Mouse (Mus musculus) embryo, embryonic 10.5 days (tissue): ENCODE results near the gene Aif1l.
"Not testable (repeated sequence)": the region's sequence is repeated elsewhere in the genome, so short reads cannot be mapped to it uniquely, and the experiment has no call there.

ENCODE experiments used
- DNase-seq: peaks from one replicate; pipeline ENCODE4 v3.0.0-alpha.2; 2015; ENCODE audit warnings: low spot score

Gene Aif1l

GRCm38 (mm10) chr2:31950058-31950871 lies at the start of gene Aif1l:
Gene Aif1l (plus strand): TSS chr2:31950139.
- peak; percentile 88 for DNase-seq

DNA sequence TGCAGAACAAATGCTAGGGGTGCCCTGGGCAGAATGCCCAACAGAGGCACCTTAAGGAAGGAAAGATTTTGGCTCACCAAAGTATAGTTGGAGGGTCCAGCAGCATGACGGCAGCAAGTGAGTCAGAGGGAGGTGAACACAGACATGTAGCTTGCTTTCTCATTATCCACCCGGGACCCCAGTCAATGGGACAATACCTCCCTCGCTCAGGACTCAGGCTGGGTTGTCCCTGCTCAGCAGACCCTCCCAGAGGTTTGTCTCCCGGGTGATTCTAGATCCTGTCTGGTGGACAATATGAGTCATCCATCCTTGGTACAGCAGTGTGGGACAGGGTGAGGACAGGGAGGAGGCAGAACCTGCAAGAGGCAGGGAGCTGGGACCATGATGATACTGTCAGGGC lies 49.0 kb upstream of the Aif1l start:
- no peak for DNase-seq

DNA sequence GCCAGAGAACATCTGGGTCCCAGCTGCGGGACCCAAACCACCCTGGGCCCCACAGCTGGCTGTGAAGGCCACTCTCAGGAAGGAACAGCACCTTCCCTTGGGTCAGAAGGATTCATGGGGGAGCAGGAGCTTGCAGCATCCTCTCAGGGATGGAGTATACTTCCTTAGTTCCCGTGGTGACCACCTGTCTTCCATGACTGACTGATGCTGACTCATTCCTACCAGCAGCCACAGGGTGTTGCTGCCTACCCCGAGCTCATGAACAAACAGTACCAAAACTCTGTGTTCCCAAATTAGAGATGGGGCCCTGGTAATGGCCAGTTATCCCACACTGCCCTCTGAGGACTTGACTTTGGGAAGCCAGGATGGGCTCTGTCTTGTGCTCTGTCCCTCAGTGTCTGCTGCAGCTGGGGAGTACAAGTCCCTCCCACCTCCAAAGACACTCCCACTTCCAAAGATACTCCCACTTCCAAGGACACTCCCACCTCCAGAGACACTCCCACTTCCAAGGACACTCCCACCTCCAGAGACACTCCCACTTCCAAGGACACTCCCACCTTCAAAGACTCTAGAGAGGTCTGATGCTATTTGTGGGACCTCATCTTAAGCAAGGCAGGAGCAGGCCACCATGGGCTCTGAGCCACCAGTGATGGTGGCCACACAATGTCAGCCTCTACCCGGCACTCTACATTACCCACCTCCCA lies 48.1 kb upstream of the Aif1l start:
- no peak for DNase-seq

DNA sequence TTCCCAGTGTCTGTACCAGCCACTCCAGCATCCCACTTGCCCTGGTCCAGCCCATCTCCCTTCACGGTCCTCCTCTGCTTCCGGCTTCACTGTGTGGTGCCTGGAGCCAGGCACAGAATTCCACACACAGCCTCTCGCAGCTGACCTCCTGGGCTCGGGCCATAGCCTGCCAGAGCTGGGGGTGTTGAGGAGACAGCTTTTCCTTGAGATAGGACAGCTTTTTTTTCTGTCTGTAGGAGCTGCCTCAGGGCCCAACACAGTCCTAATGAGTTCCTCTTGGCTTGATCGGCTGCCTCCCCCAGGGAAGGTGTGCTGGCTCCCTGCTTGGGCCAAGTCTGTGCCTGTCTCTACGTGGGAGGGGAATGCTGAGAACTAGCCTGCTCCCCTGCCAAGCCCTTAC lies 45.9 kb upstream of the Aif1l start:
- DNase-seq, result no peak

GRCm38 (mm10) chr2:31904622-31905021 lies 45.3 kb upstream of the Aif1l start:
- DNase-seq, result peak; percentile 63

DNA sequence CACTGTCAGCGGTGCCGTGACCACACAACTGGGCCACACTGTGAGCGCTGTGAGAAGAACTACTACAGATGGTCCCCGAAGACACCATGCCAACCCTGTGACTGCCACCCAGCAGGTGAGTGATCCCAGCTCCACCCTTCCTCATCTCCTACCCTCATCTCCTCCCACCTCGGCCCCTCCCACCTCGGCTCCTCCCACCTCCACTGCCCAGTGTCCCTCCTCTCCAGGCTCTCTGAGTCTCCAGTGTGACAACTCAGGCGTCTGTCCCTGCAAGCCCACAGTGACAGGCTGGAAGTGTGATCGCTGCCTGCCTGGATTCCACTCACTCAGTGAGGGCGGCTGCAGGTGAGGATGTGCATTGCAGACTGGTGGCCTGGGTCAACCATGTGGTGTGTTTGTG lies 44.3 kb upstream of the Aif1l start:
- DNase-seq, result no peak

- DNase-seq, result no peak
Measured at GRCm38 (mm10) chr2:31906407-31906806, 43.5 kb upstream of the Aif1l start.

- DNase-seq, result peak; percentile 65
Measured at GRCm38 (mm10) chr2:31912575-31912974, 37.4 kb upstream of the Aif1l start.

- not testable (repeated sequence) for DNase-seq
Measured at GRCm38 (mm10) chr2:31914213-31914612, 35.7 kb upstream of the Aif1l start.

- DNase-seq, result peak; percentile 87
Measured at GRCm38 (mm10) chr2:31915112-31915511, 34.8 kb upstream of the Aif1l start.

DNA sequence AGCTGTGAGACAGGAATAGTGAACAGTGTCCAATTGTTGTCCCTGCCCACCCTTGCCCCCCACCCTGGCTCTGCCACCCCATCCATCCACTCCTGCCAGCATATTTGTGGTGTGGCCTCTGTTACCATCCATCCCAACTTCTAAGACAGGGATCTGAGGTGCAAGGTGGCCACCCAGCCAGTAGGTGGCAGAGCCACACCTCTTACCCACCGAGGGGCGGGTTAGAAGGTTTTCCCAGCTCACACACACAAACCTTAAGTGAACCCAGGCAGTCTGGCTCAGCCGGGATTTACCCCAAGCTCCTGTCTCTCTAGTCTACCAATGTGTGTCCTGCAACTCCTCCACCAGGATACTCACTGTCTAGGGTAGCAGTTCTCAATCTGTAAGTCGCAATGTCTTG lies 32.3 kb upstream of the Aif1l start:
- peak; percentile 63 for DNase-seq

- DNase-seq, result no peak
Measured at GRCm38 (mm10) chr2:31923645-31924044, 26.3 kb upstream of the Aif1l start.

DNA sequence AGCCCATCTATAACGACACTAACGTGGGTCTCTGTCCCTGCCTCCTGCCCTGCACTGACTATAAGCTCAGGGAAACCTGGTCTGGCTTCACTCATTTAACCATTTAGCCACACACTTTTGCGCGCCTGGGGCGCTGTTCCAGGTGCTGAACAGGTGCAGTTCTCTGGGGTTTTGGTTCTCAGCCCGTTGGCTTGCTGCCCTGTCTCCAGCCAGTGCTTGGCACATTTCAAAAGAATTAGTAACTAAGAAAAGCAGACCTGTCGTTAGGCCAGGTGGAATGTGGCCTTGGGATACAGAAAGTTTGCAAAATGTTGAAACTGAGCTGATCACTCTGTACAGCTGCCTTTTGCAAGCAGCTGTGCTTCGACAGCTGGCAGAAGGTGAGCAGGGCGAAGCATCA lies 25.1 kb upstream of the Aif1l start:
- peak; percentile 18 for DNase-seq

DNA sequence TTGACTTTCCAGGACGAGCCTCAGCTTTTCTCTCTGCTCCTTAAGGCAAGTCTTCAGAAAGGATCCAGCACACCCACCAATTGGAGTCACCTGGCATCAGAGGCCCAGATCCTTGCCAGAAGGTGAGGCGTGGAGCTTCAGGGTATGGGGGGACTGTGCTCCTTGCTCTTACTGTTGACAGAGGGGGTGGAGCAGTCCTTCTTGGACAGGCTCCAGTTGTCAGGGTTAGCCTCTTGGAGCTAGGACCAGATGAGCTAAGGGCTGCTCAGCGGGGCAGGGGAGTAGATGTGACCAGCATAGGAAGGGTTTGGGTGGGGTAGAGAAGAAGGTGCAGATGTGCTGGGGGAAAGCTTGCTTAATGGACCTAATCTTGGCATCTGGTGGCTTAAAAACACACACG lies 24.0 kb upstream of the Aif1l start:
- DNase-seq, result no peak

GRCm38 (mm10) chr2:31929664-31930063 lies 20.3 kb upstream of the Aif1l start:
- DNase-seq, result no peak

DNA sequence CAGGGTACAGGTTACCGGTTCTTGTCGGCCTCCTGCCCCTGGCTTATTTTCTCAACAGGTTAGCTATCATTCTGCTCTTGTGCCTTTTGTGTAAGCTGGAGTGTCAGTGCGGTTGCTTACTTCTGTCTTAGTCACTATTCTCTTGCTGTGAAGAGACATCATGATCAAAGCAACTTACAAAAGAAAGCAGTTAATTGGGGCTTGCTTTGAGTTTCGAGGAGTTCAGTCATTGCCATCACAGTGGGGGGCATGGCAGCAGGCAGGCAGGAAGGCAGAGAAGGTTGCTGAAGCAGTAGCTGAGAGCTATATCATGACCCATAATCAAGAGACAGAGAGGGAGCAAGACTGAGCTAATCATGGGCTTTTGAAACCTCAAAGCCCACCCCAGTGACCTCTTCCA lies 15.4 kb upstream of the Aif1l start:
- no peak for DNase-seq

DNA sequence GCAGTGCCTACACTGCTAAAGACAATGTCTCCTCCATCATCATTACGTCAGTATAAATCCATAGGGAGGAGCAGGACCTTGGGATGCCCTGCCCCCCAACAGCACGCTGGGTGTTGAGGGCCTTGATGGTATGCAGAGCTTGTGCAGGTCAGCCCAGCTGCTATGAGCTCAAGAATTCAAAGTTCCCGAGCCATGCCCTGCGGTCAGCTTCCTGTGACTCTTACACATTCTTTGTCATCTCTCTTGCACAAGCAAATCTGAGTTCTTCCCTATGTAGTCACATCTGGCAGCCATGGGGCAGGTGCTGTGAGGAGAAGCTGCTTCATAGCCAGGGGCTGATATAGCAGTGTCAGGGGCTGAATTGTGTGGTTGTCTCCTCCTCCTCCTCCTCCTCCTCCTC lies 14.9 kb upstream of the Aif1l start:
- peak; percentile 18 for DNase-seq

GRCm38 (mm10) chr2:31938298-31938697 lies 11.6 kb upstream of the Aif1l start:
- DNase-seq, result no peak

- no peak for DNase-seq
Measured at GRCm38 (mm10) chr2:31943011-31943410, 6.9 kb upstream of the Aif1l start.

- no peak for DNase-seq
Measured at GRCm38 (mm10) chr2:31945580-31945979, 4.4 kb upstream of the Aif1l start.

GRCm38 (mm10) chr2:31948392-31948791 lies 1.5 kb upstream of the Aif1l start:
- no peak for DNase-seq

DNA sequence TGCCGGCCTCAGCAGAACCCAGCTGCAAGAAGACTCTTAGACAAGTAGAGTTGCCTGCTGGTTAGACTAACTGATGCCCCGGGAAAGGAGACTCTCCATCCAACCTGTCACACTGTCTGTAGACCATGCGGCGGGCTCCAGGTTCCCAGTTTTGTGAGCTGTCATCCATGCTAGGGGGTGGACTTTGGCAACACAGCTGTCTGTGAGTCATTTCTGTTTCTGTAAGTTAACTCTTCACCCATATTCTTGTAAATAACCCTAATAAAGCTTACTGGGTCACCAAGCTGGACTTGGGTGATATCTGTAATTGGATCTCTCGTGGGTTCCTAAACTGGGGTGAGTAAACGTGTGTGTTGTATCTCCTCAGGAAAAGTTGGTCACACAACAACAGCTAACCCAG lies 1.1 kb upstream of the Aif1l start:
- no peak for DNase-seq

DNA sequence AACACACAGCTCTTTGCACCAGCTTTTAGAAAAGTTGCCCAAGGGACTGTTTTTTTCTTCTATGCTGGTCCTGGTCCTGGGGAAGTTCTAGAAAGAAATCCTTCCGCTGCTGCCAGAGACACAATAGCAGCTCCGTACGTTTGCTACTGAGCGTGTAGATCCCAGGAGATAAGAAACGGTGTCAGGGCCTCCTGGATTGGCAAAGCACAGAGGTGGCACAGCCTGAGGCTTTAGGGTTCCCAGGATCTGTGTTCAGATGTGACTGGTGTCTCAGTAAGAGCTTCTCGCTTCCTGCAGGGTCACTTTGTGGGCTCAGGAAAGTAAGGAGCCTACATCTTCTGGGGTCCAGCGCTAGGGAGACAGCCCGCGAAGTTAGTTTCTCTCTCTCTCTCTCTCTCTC lies 1.0 kb downstream of the Aif1l start:
- DNase-seq, result peak; percentile 42

DNA sequence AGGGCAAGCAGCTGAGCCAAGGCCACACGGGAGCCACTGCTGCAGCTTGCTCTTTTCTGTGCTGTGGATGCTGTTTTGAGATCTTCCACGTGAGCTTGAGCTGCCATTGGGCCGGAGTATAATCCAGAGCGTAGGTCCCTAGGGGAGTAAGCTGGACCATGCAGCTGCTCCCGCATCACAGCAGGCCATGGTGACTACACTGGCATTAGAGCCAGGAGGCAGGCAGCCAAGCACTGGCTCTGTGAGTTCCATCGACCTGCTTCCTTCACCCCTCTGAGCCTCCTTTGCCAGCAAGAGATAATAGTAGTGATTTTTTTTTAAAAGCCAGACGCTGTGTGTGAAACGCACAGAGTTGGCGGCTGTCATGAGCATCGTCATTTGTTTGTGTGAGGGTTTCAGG lies 2.3 kb downstream of the Aif1l start:
- no peak for DNase-seq
